In the genomic region with DNA sequence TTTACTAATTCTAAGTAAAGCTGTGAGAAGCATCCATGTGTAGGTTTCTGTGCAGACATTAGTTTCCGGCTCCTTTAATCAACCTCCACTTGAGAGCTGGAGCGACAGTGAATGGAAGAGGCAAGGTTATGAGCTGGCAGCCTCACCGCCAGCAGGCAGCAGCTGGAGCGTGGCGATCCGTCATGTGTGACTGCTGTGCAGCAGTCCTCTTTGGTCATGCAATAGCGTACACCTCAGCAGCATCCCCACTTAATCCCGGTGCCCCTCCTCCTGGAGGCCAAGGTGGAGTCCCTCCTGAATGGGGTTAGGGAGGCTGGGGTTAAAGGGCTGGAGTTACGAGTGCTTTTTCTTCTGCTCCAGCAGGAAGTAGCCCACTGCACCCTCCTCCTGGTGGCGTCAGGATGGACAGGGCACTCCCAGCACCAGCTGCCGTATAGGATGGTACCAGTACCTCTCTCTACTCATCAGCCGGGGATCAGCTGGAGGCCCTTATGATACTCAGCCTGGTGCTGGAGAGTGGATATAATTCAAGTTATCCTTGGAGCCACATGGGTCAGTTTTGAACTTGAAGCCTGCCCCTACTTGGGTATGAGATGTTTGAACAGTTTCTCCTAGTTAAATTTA, we compare ENCODE assay signal across 16 mouse cellular contexts. TPM values are rescaled to one million over a fixed set of nuclear protein-coding genes. Genes with fewer than 3 reads are reported as not detected.
DNase-seq lines count a peak whose midpoint lies in the region; ATAC-seq lines count a peak whose summit lies in the region.
"Had no signal": no experiment of that assay in that cellular context is flagged by ENCODE, and none has a peak within 500 bp of the region (broad histone marks: within the 10 kb centered on the region; RNA-seq: fewer than 3 reads in every experiment).

No protein-coding gene starts in this region.

- no peak overlapping the region for H3K9ac ChIP-seq in midbrain, embryonic 11.5 days (ENCODE audit: low read length)
- H3K9ac ChIP-seq in midbrain, embryonic 14.5 days (replicated peaks; ENCODE audit: low read length): no peak overlapping the region
- no peak overlapping the region for H3K9ac ChIP-seq in hindbrain, embryonic 13.5 days
- H3K9ac ChIP-seq in kidney, embryonic 16.5 days (replicated peaks; ENCODE audit: low read length): no peak overlapping the region
- no peak overlapping the region for H3K9ac ChIP-seq in neural tube, embryonic 14.5 days (replicated peaks; ENCODE audit: low read depth, low read length)
- H3K9ac ChIP-seq: embryonic facial prominence, embryonic 12.5 days; liver, embryonic 15.5 days had no signal

- H3K4me2 ChIP-seq in midbrain, embryonic 11.5 days: no peak overlapping the region
- no peak overlapping the region for H3K4me2 ChIP-seq in midbrain, embryonic 14.5 days (ENCODE audit: low read length)
- no peak overlapping the region for H3K4me2 ChIP-seq in hindbrain, embryonic 13.5 days
- no peak overlapping the region for H3K4me2 ChIP-seq in kidney, embryonic 16.5 days (replicated peaks; ENCODE audit: low read depth, low read length)
- no peak overlapping the region for H3K4me2 ChIP-seq in neural tube, embryonic 14.5 days (ENCODE audit: low read depth, low read length)
- H3K4me2 ChIP-seq: embryonic facial prominence, embryonic 12.5 days; liver, embryonic 15.5 days had no signal

- 0 out of 2 replicates have a peak, but pooled peaks have one; percentile 54 for ATAC-seq in midbrain, embryonic 11.5 days (ENCODE audit: low FRiP score)
- ATAC-seq in midbrain, embryonic 14.5 days (ENCODE audit: low FRiP score, low TSS enrichment): no peak
- ATAC-seq in hindbrain, embryonic 13.5 days (ENCODE audit: low FRiP score): peak; percentile 77
- peak; percentile 94 for ATAC-seq in kidney, embryonic 16.5 days (ENCODE audit: low FRiP score, low TSS enrichment)
- ATAC-seq in neural tube, embryonic 14.5 days (ENCODE audit: low read depth): peak; percentile 65; the same call in 1 of the 2 replicates
- ATAC-seq: forebrain, embryonic 14.5 days; intestine, postnatal 0 days had no signal

- DNase-seq in midbrain, embryonic 11.5 days (ENCODE audit: low spot score, missing footprints): peak; percentile 82
- no peak for DNase-seq in midbrain, embryonic 14.5 days
- DNase-seq in adrenal gland, postnatal 10 days: no peak
- DNase-seq in cerebellum, adult 9-11 months: no peak
- DNase-seq in thymus, postnatal 10 days (ENCODE audit: low spot score in 2 of 2): no peak
- DNase-seq: cerebellum, postnatal 10 days; gastrocnemius, postnatal 10 days; thymus, adult 2 months had no signal

- no peaks in the 10 kb centered on the region for H3K36me3 ChIP-seq in midbrain, embryonic 11.5 days (ENCODE audit: control insufficient read depth, insufficient read depth, low read length)
- no peaks in the 10 kb centered on the region for H3K36me3 ChIP-seq in midbrain, embryonic 14.5 days (ENCODE audit: control insufficient read depth, insufficient read depth, low read length)
- H3K36me3 ChIP-seq in hindbrain, embryonic 13.5 days: no peaks in the 10 kb centered on the region
- no peaks in the 10 kb centered on the region for H3K36me3 ChIP-seq in kidney, embryonic 16.5 days (ENCODE audit: insufficient read depth, low read length)
- H3K36me3 ChIP-seq in neural tube, embryonic 14.5 days (ENCODE audit: control insufficient read depth, insufficient read depth, low read length): no peaks in the 10 kb centered on the region
- H3K36me3 ChIP-seq: embryonic facial prominence, embryonic 12.5 days; liver, embryonic 15.5 days had no signal

- WGBS in midbrain, embryonic 11.5 days: 53% methylated on average over 12 of the region's 12 CpGs
- 26% methylated on average over 12 of the region's 12 CpGs for WGBS in midbrain, embryonic 14.5 days
- WGBS in hindbrain, embryonic 13.5 days: 50% methylated on average over 12 of the region's 12 CpGs
- WGBS in kidney, embryonic 16.5 days: 31% methylated on average over 12 of the region's 12 CpGs
- 54% methylated on average over 12 of the region's 12 CpGs for WGBS in neural tube, embryonic 14.5 days

- no peaks in the 10 kb centered on the region for H3K27me3 ChIP-seq in midbrain, embryonic 11.5 days (ENCODE audit: control insufficient read depth, insufficient read depth, low read length)
- H3K27me3 ChIP-seq in midbrain, embryonic 14.5 days (ENCODE audit: control insufficient read depth, insufficient read depth, low read length): no peaks in the 10 kb centered on the region
- no peaks in the 10 kb centered on the region for H3K27me3 ChIP-seq in hindbrain, embryonic 13.5 days
- H3K27me3 ChIP-seq in kidney, embryonic 16.5 days (ENCODE audit: insufficient read depth, low read length): no peaks in the 10 kb centered on the region
- no peaks in the 10 kb centered on the region for H3K27me3 ChIP-seq in neural tube, embryonic 14.5 days (ENCODE audit: control insufficient read depth, insufficient read depth, low read length)
- H3K27me3 ChIP-seq: embryonic facial prominence, embryonic 12.5 days; liver, embryonic 15.5 days had no signal

- H3K4me1 ChIP-seq in midbrain, embryonic 11.5 days (ENCODE audit: control insufficient read depth, insufficient read depth, low read length): no peaks in the 10 kb centered on the region
- H3K4me1 ChIP-seq in midbrain, embryonic 14.5 days (ENCODE audit: control insufficient read depth, insufficient read depth, low read length): no peaks in the 10 kb centered on the region
- no peaks in the 10 kb centered on the region for H3K4me1 ChIP-seq in hindbrain, embryonic 13.5 days (replicated peaks)
- H3K4me1 ChIP-seq in kidney, embryonic 16.5 days (ENCODE audit: insufficient read depth, low read length): peaks cover 7% of the 10 kb centered on the region
- no peaks in the 10 kb centered on the region for H3K4me1 ChIP-seq in neural tube, embryonic 14.5 days (ENCODE audit: control insufficient read depth, insufficient read depth, low read length)
- H3K4me1 ChIP-seq: embryonic facial prominence, embryonic 12.5 days; liver, embryonic 15.5 days had no signal

- no peak overlapping the region for H3K27ac ChIP-seq in midbrain, embryonic 11.5 days (ENCODE audit: low read depth, low read length)
- H3K27ac ChIP-seq in midbrain, embryonic 14.5 days (replicated peaks; ENCODE audit: low read depth, low read length): no peak overlapping the region
- no peak overlapping the region; the same call in 1 of the 2 replicates for H3K27ac ChIP-seq in hindbrain, embryonic 13.5 days
- no peak overlapping the region for H3K27ac ChIP-seq in kidney, embryonic 16.5 days (ENCODE audit: low read length)
- H3K27ac ChIP-seq in neural tube, embryonic 14.5 days (ENCODE audit: low read depth, low read length): no peak overlapping the region
- H3K27ac ChIP-seq: embryonic facial prominence, embryonic 12.5 days; liver, embryonic 15.5 days had no signal

- no peaks in the 10 kb centered on the region for H3K9me3 ChIP-seq in midbrain, embryonic 11.5 days (ENCODE audit: control insufficient read depth, low read length)
- no peaks in the 10 kb centered on the region for H3K9me3 ChIP-seq in midbrain, embryonic 14.5 days (ENCODE audit: control insufficient read depth, low read length)
- H3K9me3 ChIP-seq in hindbrain, embryonic 13.5 days: no peaks in the 10 kb centered on the region
- no peaks in the 10 kb centered on the region for H3K9me3 ChIP-seq in kidney, embryonic 16.5 days (ENCODE audit: low read length)
- H3K9me3 ChIP-seq in neural tube, embryonic 14.5 days (ENCODE audit: control insufficient read depth, low read length): no peaks in the 10 kb centered on the region
- H3K9me3 ChIP-seq: embryonic facial prominence, embryonic 12.5 days; liver, embryonic 15.5 days had no signal

- no peak overlapping the region for H3K4me3 ChIP-seq in midbrain, embryonic 11.5 days (ENCODE audit: low read depth, low read length)
- no peak overlapping the region for H3K4me3 ChIP-seq in midbrain, embryonic 14.5 days (replicated peaks; ENCODE audit: low read depth, low read length)
- H3K4me3 ChIP-seq in hindbrain, embryonic 13.5 days: no peak overlapping the region
- H3K4me3 ChIP-seq in kidney, embryonic 16.5 days (ENCODE audit: low read length): no peak overlapping the region
- no peak overlapping the region for H3K4me3 ChIP-seq in neural tube, embryonic 14.5 days (ENCODE audit: low read depth, low read length)
- H3K4me3 ChIP-seq: embryonic facial prominence, embryonic 12.5 days; liver, embryonic 15.5 days; megakaryocyte, embryonic 14.5 days had no signal

RNA-seq across cellular contexts. Expression of a gene that starts 20.1 kb away (rescaled TPM):
- 0.52 and 1.00 TPM in 2 replicates for polyA plus RNA-seq in midbrain, embryonic 11.5 days (2014; fragmentation: Nextera tagmentation; extraction: Ambion mirVana)
- polyA plus RNA-seq in midbrain, embryonic 14.5 days (2014; fragmentation: Nextera tagmentation; extraction: Ambion mirVana): 2.9 and 3.0 TPM in 2 replicates
- 2.6 TPM in 2 replicates for polyA plus RNA-seq in hindbrain, embryonic 13.5 days (2015; fragmentation: Nextera tagmentation; extraction: Ambion mirVana)
- 2.6 and 3.1 TPM in 2 replicates for polyA plus RNA-seq in kidney, embryonic 16.5 days (2015; fragmentation: Nextera tagmentation; extraction: Ambion mirVana)
- polyA plus RNA-seq in neural tube, embryonic 14.5 days (2014; fragmentation: Nextera tagmentation; extraction: Ambion mirVana): 4.8 and 5.7 TPM in 2 replicates
- total RNA-seq in adrenal gland, postnatal 10 days (2021): 10 to 100 TPM; 10.6 to 10.8 TPM

RNA-seq across cellular contexts. Expression of a gene that starts 54.4 kb away (rescaled TPM):
- polyA plus RNA-seq in midbrain, embryonic 11.5 days (2014; fragmentation: Nextera tagmentation; extraction: Ambion mirVana): 0.55 and 0.57 TPM in 2 replicates
- 0.22 and 0.87 TPM in 2 replicates for polyA plus RNA-seq in midbrain, embryonic 14.5 days (2014; fragmentation: Nextera tagmentation; extraction: Ambion mirVana)
- 0.66 and 0.92 TPM in 2 replicates for polyA plus RNA-seq in hindbrain, embryonic 13.5 days (2015; fragmentation: Nextera tagmentation; extraction: Ambion mirVana)
- polyA plus RNA-seq in kidney, embryonic 16.5 days (2015; fragmentation: Nextera tagmentation; extraction: Ambion mirVana): 4.8 and 5.5 TPM in 2 replicates
- 0.55 and 0.93 TPM in 2 replicates for polyA plus RNA-seq in neural tube, embryonic 14.5 days (2014; fragmentation: Nextera tagmentation; extraction: Ambion mirVana)
- 10 to 100 TPM in 1 of 2 experiments, 1 to 10 TPM in 1; 6.9 to 12.0 TPM for total RNA-seq in adrenal gland, postnatal 10 days (2021)
